Mouse (Mus musculus): Measurements from ENCODE around the gene Slc6a13. TPM values are rescaled to one million over a fixed set of nuclear protein-coding genes. Genes with fewer than 3 reads are reported as not detected.

Gene Slc6a13
- total and polyA plus RNA-seq, 3 experiments = 1.0 to 1.5 TPM; not detected in 1

DNA sequence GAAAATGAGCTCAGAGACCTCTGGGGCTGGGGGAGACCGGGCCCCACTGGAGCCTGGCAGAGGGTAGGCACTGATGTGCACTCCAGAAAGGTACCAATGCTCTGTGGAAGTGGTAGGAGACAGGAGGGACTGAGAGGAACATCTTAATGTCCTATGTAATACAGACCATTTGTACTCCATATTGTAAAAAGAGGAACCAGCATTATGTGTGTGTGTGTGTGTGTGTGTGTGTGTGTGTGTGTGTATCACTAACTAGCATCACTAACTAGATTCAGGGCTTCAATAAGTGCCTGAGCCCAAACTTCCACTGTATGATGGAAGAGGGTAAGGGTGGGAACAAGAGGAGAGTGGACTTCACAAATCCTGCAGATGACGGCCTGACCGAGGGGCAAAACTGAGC lies 85.4 kb downstream of the Slc6a13 start:
- TF ChIP-seq EP300 (IDR thresholded peaks at IDR 0.05; ENCODE audit: low read depth in 1 of 2, low read length in 2 of 2) (no peak), ELF1 (IDR thresholded peaks at IDR 0.05; ENCODE audit: low read depth, low read length) (no peak), UBTF (IDR thresholded peaks at IDR 0.05; ENCODE audit: borderline replicate concordance, insufficient read depth, low read depth, low read length) (no peak), TBP (IDR thresholded peaks at IDR 0.05; ENCODE audit: low read depth, low read length) (no peak), ZNF384 (IDR thresholded peaks at IDR 0.05; ENCODE audit: low read depth, low read length) (no peak), E2F4 (IDR thresholded peaks at IDR 0.05; ENCODE audit: borderline replicate concordance, low read depth, low read length) (no peak), ZMIZ1 (IDR thresholded peaks at IDR 0.05; ENCODE audit: low read depth, low read length) (no peak), HCFC1 (IDR thresholded peaks at IDR 0.05; ENCODE audit: low read depth, low read length) (no peak), SIN3A (IDR thresholded peaks at IDR 0.05; ENCODE audit: low read length) (no peak), NELFE (IDR thresholded peaks at IDR 0.05; ENCODE audit: low read depth, low read length) (no peak), ZC3H11A (IDR thresholded peaks at IDR 0.05; ENCODE audit: low read depth, low read length) (no peak), JUND (IDR thresholded peaks at IDR 0.05; ENCODE audit: low read depth, low read length) (no peak), TAL1 (IDR thresholded peaks at IDR 0.05; ENCODE audit: low read length) (no peak), SMC3 (IDR thresholded peaks at IDR 0.05; ENCODE audit: low read depth, low read length) (no peak), MAFK (IDR thresholded peaks at IDR 0.05; ENCODE audit: borderline replicate concordance, low read depth, low read length) (no peak), ZKSCAN1 (IDR thresholded peaks at IDR 0.05; ENCODE audit: low read depth, low read length) (no peak), CHD2 (IDR thresholded peaks at IDR 0.05; ENCODE audit: low read length) (no peak), MAZ (IDR thresholded peaks at IDR 0.05; ENCODE audit: low read depth, low read length) (no peak), ETS1 (IDR thresholded peaks at IDR 0.05; ENCODE audit: low read depth, low read length) (no peak)

More for the DNA sequence above, 85.4 kb downstream of the Slc6a13 start:
- H3K4me1 ChIP-seq (ENCODE audit: control insufficient read depth in 1 of 2, insufficient read depth in 2 of 2, low read length in 2 of 2) = no peaks in the 10 kb centered on the region
- no peak overlapping the region for H3K9ac ChIP-seq (ENCODE audit: control insufficient read depth, low read depth, low read length, poor library complexity, severe bottlenecking)
- H3K27me3 ChIP-seq (ENCODE audit: control insufficient read depth in 1 of 2, insufficient read depth in 2 of 2, low read length in 2 of 2) = no peaks in the 10 kb centered on the region
- no peak for DNase-seq (ENCODE audit: low read depth, low spot score)
- H3K27ac ChIP-seq (ENCODE audit: control insufficient read depth, low read depth, low read length) = no peak overlapping the region
- H3K79me2 ChIP-seq (ENCODE audit: control insufficient read depth, insufficient read depth, low read length, poor library complexity) = no peaks in the 10 kb centered on the region
- no peaks in the 10 kb centered on the region for H3K9me3 ChIP-seq (replicated peaks; ENCODE audit: insufficient read depth, low read length)
- no peaks in the 10 kb centered on the region for H3K36me3 ChIP-seq (ENCODE audit: control insufficient read depth in 1 of 2, insufficient read depth in 2 of 2, low read length in 2 of 2)
- no peak overlapping the region for H3K4me3 ChIP-seq (ENCODE audit: control insufficient read depth in 1 of 2, insufficient read depth in 1 of 2, low read depth in 2 of 2, low read length in 2 of 2)

Other genes with a start within 250 kb of the Slc6a13 start
- 19.8 and 24.7 TPM in 2 replicates for gene Mical3, start 169.2 kb upstream of the Slc6a13 start, total RNA-seq (2012; rRNA removed)
- 100 to 1,000 TPM in 1 of 2 experiments, 10 to 100 TPM in 1; 31.4 to 125 TPM for gene Mical3, start 169.2 kb upstream of the Slc6a13 start, polyA plus RNA-seq (2012; ENCODE audit: insufficient read depth in 1 of 2, insufficient read length in 2 of 2, low read depth in 1 of 2, low replicate concordance in 2 of 2, missing spikeins in 1 of 2)
- gene Pex26, start 116.6 kb upstream of the Slc6a13 start, total RNA-seq (2012; rRNA removed) = 5.7 and 6.9 TPM in 2 replicates
- 1 to 10 TPM in 1 of 2 experiments, not detected in 1; 9.9 TPM for gene Pex26, start 116.6 kb upstream of the Slc6a13 start, polyA plus RNA-seq (2012; ENCODE audit: insufficient read depth in 1 of 2, insufficient read length in 2 of 2, low read depth in 1 of 2, low replicate concordance in 2 of 2, missing spikeins in 1 of 2)
- gene Tuba8, start 89.5 kb upstream of the Slc6a13 start, total RNA-seq (2012; rRNA removed) = 1.6 and 1.9 TPM in 2 replicates
- gene Tuba8, start 89.5 kb upstream of the Slc6a13 start, polyA plus RNA-seq (2012; ENCODE audit: insufficient read depth in 1 of 2, insufficient read length in 2 of 2, low read depth in 1 of 2, low replicate concordance in 2 of 2, missing spikeins in 1 of 2) = 1 to 10 TPM in 1 of 2 experiments, not detected in 1; 1.4 TPM
- 0.39 and 0.85 TPM in 2 replicates for gene Usp18, start 54.3 kb upstream of the Slc6a13 start, total RNA-seq (2012; rRNA removed)
- under 1 TPM in 1 of 2 experiments, not detected in 1; 0.71 TPM for gene Usp18, start 54.3 kb upstream of the Slc6a13 start, polyA plus RNA-seq (2012; ENCODE audit: insufficient read depth in 1 of 2, insufficient read length in 2 of 2, low read depth in 1 of 2, low replicate concordance in 2 of 2, missing spikeins in 1 of 2)
- not detected in 2 replicates for gene Slc6a12, start 42.8 kb downstream of the Slc6a13 start, total RNA-seq (2012; rRNA removed)
- not detected for gene Slc6a12, start 42.8 kb downstream of the Slc6a13 start, polyA plus RNA-seq (2012; ENCODE audit: insufficient read depth in 1 of 2, insufficient read length in 2 of 2, low read depth in 1 of 2, low replicate concordance in 2 of 2, missing spikeins in 1 of 2)
- gene Iqsec3, start 173.5 kb downstream of the Slc6a13 start, total RNA-seq (2012; rRNA removed) = 0.03 and 0.04 TPM in 2 replicates
- not detected for gene Iqsec3, start 173.5 kb downstream of the Slc6a13 start, polyA plus RNA-seq (2012; ENCODE audit: insufficient read depth in 1 of 2, insufficient read length in 2 of 2, low read depth in 1 of 2, low replicate concordance in 2 of 2, missing spikeins in 1 of 2)

Measured in MEL (cell line).